Mouse (Mus musculus): Measurements from ENCODE around the gene Ewsr1. TPM values are rescaled to one million over a fixed set of nuclear protein-coding genes. Genes with fewer than 3 reads are reported as not detected.
A peak's percentile ranks its signal among the peaks of the same experiment; 100 is the strongest.

Gene Ewsr1
- total and polyA plus RNA-seq, 3 experiments, result 399 to 1,267 (median 418) TPM

- TF ChIP-seq GABPA (IDR thresholded peaks at IDR 0.05; ENCODE audit: insufficient replicate concordance, low read depth, low read length) (no peak), USF2 (conservative IDR thresholded peaks at IDR 0.05; ENCODE audit: low read depth, low read length) (no peak), CHD1 (IDR thresholded peaks at IDR 0.05; ENCODE audit: low read depth, low read length) (peak; percentile 81), EP300 (IDR thresholded peaks at IDR 0.05; ENCODE audit: low read length) (0 out of 2 replicates have a peak, but pooled peaks have one; percentile 7), TBP (conservative IDR thresholded peaks at IDR 0.05; ENCODE audit: low read depth, low read length) (no peak), ZMIZ1 (IDR thresholded peaks at IDR 0.05; ENCODE audit: low read depth, low read length) (0 out of 2 replicates have a peak, but pooled peaks have one; percentile 44), ELF1 (IDR thresholded peaks at IDR 0.05; ENCODE audit: low read depth, low read length) (0 out of 2 replicates have a peak, but pooled peaks have one; percentile 2), NELFE (IDR thresholded peaks at IDR 0.05; ENCODE audit: low read depth, low read length) (0 out of 2 replicates have a peak, but pooled peaks have one; percentile 37), MAZ (IDR thresholded peaks at IDR 0.05; ENCODE audit: low read depth, low read length) (no peak), CHD2 (IDR thresholded peaks at IDR 0.05; ENCODE audit: low read length) (0 out of 2 replicates have a peak, but pooled peaks have one; percentile 47), CTCF (conservative IDR thresholded peaks at IDR 0.05 in 1 of 2, IDR thresholded peaks at IDR 0.05 in 1 of 2; ENCODE audit: low read depth in 2 of 2, low read length in 2 of 2) (peak in 1 of 2 experiments; percentile 1; a peak in 1 of 4 replicates), JUN (IDR thresholded peaks at IDR 0.05; ENCODE audit: insufficient read depth, low read depth, low read length) (no peak), BHLHE40 (IDR thresholded peaks at IDR 0.05; ENCODE audit: low read depth, low read length) (peak; percentile 41; the same call in 1 of the 2 replicates), NRF1 (IDR thresholded peaks at IDR 0.05; ENCODE audit: low read depth, low read length) (0 out of 2 replicates have a peak, but pooled peaks have one; percentile 28), KAT2A (IDR thresholded peaks at IDR 0.05; ENCODE audit: insufficient replicate concordance, low read length) (no peak), UBTF (IDR thresholded peaks at IDR 0.05; ENCODE audit: low read depth, low read length) (peak; percentile 95; the same call in 1 of the 2 replicates), SMC3 (IDR thresholded peaks at IDR 0.05; ENCODE audit: low read depth, low read length) (no peak), MAFK (IDR thresholded peaks at IDR 0.05; ENCODE audit: insufficient replicate concordance, low read length) (no peak)
These were observed 41.0 kb downstream of the Ewsr1 start, which contains the start of gene Rasl10a (continued) for GRCm38 (mm10) chr11:5057856-5058641.

DNA sequence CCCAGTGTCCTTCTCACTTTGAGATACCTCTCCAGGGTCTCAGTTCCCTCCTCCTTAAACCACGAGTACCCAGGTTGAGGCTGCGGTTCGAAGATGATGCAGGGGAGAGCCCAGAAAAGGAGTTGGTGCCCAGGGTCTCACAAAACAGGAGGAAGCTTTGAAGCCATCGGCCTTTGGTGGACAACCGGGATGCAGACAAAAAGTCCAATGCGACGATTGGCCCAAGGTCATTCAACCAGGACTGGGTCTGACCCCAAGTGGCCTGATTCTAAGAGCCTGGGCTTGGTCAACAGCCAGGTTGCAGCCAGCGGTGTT lies 41.6 kb downstream of the Ewsr1 start:
- H3K4me2 ChIP-seq (ENCODE audit: insufficient read depth, low read depth, poor library complexity, severe bottlenecking), result peak overlapping the region; percentile 92
- H3K36me3 ChIP-seq (replicated peaks in 1 of 2; ENCODE audit: control insufficient read depth in 1 of 2, insufficient read depth in 1 of 2, low read length in 1 of 2), result peaks cover 0 to 13% of the 10 kb centered on the region in 2 experiments
- H3K9me3 ChIP-seq (replicated peaks; ENCODE audit: low read length), result no peaks in the 10 kb centered on the region
- peaks cover 38 to 78% of the 10 kb centered on the region in 2 experiments for H3K4me1 ChIP-seq (ENCODE audit: control insufficient read depth in 1 of 2, insufficient read depth in 2 of 2)
- DNase-seq (ENCODE audit: extremely low read depth), result no peak
- no peak for TF ChIP-seq ZNF384 (IDR thresholded peaks at IDR 0.05; ENCODE audit: low read depth, low read length)
- TF ChIP-seq HCFC1 (IDR thresholded peaks at IDR 0.05; ENCODE audit: low read depth, low read length), result no peak
- TF ChIP-seq MEF2A (IDR thresholded peaks at IDR 0.05; ENCODE audit: borderline replicate concordance, low read depth, low read length), result no peak
- no peak for TF ChIP-seq CTCF (conservative IDR thresholded peaks at IDR 0.05 in 1 of 2, IDR thresholded peaks at IDR 0.05 in 1 of 2; ENCODE audit: low read depth in 2 of 2, low read length in 2 of 2)
- no peak for TF ChIP-seq MYC (IDR thresholded peaks at IDR 0.05; ENCODE audit: low read depth, low read length)
- no peak for TF ChIP-seq ZC3H11A (IDR thresholded peaks at IDR 0.05; ENCODE audit: low read depth, low read length)
- TF ChIP-seq MAX (IDR thresholded peaks at IDR 0.05; ENCODE audit: low read length), result no peak
- no peak for TF ChIP-seq PAX5 (IDR thresholded peaks at IDR 0.05; ENCODE audit: low read length)
- TF ChIP-seq MAFK (IDR thresholded peaks at IDR 0.05; ENCODE audit: insufficient replicate concordance, low read length), result no peak
- no peak for TF ChIP-seq NELFE (IDR thresholded peaks at IDR 0.05; ENCODE audit: low read depth, low read length)
- TF ChIP-seq USF2 (conservative IDR thresholded peaks at IDR 0.05; ENCODE audit: low read depth, low read length), result no peak
- TF ChIP-seq EP300 (IDR thresholded peaks at IDR 0.05; ENCODE audit: low read length), result no peak
- no peak for TF ChIP-seq TBP (conservative IDR thresholded peaks at IDR 0.05; ENCODE audit: low read depth, low read length)
- no peak for TF ChIP-seq ETS1 (conservative IDR thresholded peaks at IDR 0.05; ENCODE audit: low read depth, low read length)
- H3K27me3 ChIP-seq (replicated peaks), result peaks cover 11% of the 10 kb centered on the region
- peak overlapping the region; percentile 18 to 71 (median 57) for H3K4me3 ChIP-seq (replicated peaks in 1 of 3; ENCODE audit: low read depth in 2 of 3, low read length in 2 of 3, poor library complexity in 1 of 3)
- in situ Hi-C loops (cut with MboI; ENCODE audit: low pct_ligation_motif_present, low pct_unique_long_range_greater_than_20kb, low sequenced_read_pairs) (no loop called here), dilution Hi-C loops (cut with MboI; ENCODE audit: extremely low pct_ligation_motif_present, extremely low pct_unique_long_range_greater_than_20kb, low sequenced_read_pairs) (no loop called here)
- H3K9ac ChIP-seq (ENCODE audit: insufficient read depth, low read depth), result peak overlapping the region; percentile 42; the same call in 1 of the 2 replicates
- H3K79me2 ChIP-seq (replicated peaks; ENCODE audit: control insufficient read depth, extremely low read depth, insufficient read depth, poor library complexity, severe bottlenecking), result no peaks in the 10 kb centered on the region
- H3K27ac ChIP-seq (ENCODE audit: insufficient read depth, low read depth), result peak overlapping the region; percentile 71
